Mouse (Mus musculus): Measurements from ENCODE around the gene Ltbp1.

Ltbp1 gene

DNA sequence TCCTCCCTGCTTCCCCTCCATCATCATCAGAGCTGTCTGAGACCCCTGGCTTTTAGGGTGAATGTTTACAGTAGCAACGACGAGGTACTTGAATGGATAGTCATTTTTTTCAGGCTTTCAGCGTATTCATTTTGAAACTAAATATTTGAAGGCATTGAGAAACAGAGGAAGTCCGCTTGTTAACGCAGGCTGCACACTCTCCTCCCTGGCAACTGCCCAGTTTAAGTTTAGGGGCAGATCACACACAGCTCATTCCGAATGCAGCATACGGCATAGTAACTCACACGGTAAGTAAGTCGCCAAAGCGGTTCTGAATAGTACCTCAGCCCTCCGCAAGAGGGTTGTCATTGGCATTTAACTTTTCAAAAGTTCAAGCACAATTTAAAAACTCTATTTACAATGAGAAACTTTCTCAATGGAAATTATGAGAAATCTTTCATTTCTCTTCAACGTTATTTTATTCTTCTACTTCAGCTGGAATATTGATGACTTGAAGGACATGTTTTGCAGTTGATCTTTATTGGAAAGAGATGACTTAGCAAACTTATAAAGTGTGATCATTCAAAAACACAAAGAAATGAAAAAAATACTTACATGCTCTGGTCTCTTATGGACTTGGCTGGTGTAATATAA is 175.7 kb downstream of the Ltbp1 start:
- no peak for DNase-seq

DNA sequence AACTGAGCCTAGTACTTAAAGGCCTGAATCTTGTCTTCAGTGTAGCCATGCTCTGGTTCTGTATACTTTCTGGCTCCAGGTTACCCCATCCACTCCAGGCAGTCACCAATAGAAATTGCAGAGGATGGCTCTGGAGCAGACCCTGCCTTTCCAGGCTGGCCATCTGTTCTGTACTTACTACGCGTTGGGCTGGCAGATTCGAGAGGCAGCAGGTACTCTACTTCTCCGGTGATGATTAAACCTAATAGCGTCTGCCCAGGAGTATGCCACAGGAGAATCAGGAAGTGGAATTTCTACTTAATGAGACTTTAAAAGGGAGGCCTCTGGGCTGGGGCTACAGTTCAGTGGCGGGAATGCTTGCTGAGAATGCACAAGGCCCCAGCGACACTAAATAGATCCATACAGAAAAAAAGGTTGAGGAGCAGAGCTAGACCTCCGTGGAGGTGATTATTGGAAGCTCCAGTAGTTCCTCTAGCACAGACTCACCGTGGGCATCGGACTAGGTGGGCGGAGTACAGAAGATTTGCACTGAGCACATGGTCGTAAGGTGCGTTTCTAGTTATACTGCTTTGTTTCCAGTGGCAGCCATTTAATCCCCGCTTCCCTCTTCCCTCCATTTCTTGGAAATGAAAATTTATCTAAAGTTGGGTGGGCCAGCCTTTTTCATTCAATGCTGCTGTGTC is 177.1 kb downstream of the Ltbp1 start:
- DNase-seq: no peak

DNA sequence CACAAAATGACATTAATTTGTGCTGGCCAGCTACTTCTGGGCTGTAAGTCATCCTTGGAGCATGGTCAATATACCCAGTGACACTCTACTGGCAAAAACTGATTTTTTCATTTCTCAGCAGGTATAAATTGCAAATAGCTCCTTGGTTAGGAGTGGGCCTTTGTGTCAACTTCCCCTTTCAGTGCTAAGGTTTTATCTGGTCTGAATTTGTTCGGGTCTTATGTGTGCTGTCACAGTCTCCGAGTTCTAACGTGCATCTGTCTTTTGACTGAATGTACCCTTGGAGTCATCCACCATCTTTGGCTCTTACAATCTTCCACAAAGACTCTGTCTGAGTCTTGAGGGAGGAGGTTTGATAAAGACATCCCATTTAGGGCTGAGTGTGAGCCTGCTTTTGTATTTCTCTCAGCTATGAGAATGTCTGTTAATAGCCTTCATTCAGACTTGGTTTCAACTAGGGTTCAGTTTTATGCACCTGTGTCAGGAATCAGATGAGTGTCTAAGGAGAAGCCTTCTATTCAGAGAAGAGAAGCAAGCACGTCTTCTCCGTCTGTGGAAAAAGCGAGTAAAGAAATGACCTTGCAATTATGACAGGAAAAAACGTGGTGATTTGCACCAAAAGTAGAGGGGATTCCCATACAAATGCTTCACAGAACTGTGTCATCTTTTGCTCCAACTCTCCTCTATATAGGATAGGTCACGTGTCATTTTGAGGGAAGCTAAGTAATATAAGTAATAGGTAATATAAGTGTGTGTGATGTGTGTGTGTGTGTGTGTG is 181.6 kb downstream of the Ltbp1 start:
- no peak for DNase-seq

DNA sequence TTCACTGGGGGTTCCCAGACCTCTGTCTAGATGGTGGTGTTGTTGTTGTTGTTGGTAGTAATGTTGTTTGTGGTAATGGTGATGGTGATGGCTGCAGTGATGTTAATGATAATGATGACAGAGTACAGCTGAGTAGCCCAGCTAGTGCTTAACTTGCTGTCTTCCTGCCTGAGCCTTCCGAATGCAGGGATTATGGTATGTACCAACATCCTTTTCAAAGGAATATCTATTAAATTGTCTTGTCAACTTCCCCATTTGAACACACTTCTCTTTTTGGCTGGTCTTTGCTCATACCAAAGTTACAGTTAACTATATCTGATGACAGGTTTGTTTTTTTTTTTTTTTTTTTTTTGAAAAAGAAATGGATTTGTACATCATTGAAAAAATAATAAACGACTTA is 191.6 kb downstream of the Ltbp1 start:
- no peak for DNase-seq

DNA sequence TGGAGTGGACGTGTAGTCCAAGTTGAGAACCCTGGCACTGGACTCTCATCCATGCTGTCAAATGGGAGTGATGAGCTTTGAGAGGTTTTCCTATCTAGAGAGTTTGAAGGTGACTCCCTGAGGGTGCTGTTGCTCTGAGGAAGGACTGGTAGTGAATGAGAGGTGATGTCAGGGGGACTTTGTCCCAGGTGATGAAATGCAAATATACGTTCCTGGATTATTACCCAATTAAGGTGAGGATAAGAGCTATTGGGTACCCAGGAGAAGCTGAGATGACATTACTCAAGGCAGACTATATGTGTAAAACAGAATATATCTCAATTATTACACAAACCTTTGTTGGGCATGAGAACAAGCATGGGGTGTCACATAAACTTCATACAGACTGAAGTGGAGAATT is 193.4 kb downstream of the Ltbp1 start:
- no peak for DNase-seq

DNA sequence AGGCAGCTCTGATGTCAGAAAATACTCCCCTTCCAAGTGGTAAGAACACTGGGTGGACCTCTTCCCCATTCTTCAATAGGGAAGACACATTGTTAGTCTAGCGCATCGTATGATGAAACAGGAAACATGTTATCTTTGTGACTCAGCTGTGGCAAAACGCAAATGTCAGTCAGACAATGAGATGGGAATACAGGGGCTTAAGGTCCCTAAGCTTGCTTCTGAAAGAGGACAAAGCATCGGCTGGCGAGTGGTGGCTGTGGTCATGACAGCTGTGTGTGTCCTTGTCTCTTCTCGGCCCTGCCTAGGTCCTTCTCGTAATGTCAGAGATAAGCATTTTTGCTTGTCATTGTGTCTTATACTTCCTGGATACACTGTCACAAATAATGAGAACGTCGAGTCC is 194.3 kb downstream of the Ltbp1 start:
- no peak for DNase-seq

DNA sequence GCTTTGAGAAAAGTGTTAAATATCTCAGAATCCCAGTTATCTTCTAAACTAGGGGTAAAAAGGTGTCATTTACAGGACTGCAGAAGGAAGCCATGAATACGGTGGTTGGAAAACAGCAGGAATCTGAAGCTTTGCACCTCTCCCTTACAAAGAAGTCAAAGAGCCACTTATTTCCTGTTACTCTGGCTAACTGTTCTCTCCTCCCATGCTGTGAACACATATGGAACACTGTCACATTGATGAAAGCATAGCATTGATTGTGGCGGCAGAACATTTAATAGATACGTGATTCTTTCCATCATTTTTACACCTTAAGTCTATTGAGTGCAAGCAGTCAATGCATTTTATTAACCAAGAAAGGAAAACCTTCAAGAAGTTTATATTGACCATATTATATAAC is 196.9 kb downstream of the Ltbp1 start:
- no peak for DNase-seq

DNA sequence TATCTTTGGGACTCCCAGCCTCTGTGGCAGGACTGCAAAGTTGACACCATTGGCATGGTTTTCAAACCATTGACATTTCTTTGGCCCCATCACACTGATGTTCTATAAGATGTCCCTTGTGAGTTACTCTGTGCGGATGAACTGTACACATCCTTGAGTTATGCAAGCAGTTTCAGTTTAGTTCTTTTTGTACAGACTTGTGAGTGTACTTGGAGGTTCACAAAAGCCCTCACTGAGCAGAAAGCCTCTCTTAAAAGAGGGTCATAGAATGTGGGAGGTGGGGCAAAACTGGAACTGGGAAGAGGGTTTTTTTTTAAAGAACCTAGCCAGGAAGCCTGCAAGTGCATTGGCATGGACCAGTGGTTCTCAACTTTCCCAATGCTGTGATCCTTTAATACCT is 198.7 kb downstream of the Ltbp1 start:
- DNase-seq: no peak

DNA sequence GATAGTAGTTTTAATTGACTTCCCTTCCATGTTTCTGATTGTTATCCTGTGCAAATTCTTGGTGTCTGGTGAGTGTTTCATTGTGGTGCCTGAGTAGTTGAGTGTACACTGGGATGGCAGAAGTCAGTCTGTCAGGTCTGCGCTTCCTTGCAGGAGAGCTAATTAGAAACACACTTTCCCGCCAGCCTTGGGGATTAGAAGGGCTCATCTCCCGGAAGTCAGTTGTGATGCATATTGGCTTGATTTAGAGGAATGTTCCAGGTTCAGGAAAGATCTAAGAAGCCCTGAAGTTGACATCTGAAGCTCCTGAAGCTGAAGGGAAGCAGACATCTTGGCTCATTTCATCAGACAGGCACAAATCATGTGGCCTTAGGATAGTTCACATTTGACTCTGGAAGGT is 200.9 kb downstream of the Ltbp1 start:
- no peak for DNase-seq

DNA sequence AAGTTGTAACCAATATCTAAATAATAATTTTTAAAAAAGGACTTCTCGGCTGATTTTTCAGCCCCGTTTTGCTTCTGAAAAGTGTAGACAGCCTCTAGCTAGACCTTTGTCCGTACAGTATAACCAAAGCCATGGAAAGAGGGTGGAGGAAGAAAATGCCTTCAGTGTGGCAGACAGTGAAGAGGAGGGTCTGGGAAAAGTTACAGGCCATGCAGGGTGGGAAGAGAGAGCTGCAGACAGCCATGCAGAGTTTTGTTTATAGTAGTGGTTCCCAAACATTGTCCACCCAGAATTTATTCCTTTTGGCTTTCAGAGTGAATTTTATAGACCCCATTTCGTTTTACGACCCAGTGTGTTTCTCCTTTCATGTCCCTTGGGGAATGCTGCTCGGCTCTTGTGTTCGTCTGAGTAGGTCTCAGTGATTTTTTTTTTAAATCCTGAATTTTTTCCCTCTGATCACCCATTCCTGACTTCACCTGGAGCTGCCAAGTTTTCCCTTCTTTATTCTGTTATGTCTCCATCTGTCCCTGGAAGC is 202.9 kb downstream of the Ltbp1 start:
- DNase-seq: no peak

DNA sequence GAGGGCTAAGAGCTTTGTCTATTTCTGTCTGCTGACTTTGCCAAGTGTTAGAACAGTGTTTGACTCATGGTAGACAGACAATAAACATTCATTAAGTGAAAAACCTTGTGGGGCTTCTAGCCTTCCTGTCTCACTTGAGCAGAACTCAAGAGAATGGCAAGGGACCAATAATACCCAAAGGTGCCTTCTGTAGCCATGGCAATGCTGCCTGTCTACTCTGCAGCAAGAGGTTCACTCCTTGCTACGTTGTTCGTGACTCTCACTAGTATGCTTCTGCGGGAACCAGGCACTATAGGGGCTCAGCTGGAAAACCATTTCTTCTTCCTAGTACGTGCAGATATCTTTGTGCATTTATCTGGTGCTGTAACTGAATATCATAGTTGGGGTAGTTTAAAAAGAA is 205.2 kb downstream of the Ltbp1 start:
- no peak for DNase-seq

DNA sequence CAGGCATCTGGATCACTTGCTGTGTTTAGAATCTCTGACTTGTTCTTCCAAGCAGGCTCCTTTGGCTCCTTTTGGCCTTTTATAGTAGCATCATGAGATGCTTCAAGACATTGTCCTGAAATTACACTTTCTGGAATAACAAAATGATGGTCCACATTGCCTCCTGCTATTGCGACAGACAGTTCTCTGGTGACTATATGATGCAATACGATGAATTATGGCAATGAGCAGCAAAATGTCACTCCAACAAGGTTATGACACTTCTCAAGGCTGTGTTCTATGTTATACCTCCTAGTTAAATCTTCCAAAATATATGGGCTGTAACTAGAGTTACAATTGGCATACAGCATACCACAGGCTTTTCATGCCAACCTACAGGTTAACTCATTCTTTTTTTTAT is 211.0 kb downstream of the Ltbp1 start:
- no peak for DNase-seq

DNA sequence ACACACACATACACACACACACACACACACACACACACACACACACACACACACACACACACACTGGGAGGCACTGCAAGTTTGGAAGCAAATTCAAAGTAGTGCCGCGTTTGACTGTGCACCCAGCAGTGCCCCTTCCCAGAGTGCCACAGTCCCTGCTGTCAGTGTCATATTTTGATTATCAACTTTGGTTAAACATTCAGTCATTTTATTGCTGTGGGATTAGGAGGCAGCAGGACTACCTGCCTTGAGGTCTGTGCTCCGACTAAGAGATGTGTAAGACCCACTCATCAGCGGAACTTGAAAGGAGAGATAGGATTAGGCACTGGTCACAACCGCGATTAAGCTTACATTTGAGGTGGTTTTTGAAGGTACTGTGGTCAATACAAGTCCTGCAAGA is 213.3 kb downstream of the Ltbp1 start:
- no peak for DNase-seq

DNA sequence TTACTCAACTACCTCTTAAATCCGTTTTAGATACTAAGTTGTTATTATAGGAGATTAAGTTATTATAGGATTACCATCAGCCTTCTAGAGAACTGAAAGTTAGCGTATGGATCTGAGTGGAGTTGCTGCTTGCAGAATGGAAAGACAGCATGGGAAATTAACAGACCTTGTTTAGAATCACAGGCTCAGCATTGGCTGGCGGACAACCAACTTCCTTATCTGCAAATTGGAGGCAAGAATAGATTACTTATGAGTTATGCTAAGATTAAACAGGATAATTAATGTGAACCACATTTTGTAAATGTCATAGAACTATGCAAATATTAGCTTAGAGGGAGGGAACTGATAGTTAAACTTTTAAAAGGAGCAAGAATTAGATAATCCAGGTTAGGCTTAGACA is 223.0 kb downstream of the Ltbp1 start:
- no peak for DNase-seq

DNA sequence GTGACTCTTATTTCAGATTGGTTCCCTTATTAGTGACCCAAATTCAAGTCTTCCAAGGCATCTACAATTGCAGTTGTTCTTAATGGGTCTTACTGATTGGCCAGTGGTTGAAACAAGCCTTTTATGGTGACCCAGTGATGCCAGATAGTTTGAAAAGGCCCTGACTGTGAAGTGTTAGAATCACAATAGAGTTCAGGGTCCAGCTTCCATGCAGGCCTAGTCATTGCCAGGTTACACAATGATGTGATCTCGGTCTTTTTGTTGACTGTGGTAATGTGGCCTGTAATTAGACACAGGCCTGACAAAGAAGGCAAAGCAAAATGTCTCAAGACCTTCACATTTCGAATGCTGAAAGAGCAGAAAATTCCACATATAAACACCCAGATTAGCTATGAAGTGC is 227.8 kb downstream of the Ltbp1 start:
- no peak for DNase-seq

DNA sequence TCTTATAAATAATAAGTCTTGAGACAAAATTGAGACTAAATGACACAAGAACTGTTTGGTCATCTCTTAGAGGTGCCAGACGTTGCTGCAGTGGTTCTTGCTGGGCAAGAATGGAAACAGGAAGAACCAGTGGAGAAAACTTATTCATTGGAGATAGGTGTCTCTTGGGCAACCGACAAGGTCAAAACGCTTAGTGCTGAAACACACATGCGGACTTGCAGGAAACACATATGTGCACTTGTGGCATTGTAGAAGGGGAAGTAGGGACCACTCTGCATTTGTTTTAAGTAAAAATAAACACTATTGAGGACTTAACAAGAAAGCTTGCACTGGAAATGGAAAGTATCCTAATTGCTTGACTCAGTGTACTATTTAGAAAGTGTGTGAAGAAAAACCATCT is 228.6 kb downstream of the Ltbp1 start:
- no peak for DNase-seq

DNA sequence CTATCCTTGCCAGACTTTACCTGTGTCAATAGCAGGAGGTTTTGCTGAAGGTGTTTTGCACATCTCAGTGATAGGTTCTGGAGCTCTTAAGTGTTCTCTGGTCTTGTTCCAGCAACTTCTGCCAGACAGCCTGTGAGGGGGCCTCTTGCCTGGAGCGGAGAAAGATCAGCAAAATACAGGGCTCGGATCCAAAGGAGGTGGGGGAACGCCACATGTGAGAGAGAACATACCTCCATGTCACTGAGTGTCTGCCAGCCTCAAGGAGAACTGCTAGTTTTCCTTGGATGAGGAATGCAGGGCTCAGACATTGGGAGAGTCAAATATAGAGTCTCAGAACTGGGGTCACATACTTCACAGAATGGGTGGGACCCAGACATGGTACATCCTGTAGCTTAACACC is 230.4 kb downstream of the Ltbp1 start:
- DNase-seq: no peak

DNA sequence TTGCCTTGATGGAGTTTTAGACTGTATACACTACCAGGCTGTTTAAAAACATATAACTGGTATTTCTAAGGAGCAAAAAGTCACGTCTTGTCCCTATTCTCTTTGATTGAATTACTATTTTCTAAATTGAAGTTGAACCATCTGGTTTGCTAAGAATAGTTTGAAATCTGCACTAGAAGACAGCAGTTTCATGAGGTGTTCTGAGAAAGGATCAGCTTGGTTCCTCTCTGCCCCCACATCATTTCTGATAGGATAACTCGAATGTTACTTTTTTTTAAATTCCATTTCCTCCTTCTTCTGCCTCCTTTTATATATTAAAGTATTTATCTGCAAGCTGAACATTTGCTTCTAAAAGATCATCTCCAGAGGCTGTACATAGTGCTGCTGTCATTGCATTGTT is 231.2 kb downstream of the Ltbp1 start:
- DNase-seq: no peak

DNA sequence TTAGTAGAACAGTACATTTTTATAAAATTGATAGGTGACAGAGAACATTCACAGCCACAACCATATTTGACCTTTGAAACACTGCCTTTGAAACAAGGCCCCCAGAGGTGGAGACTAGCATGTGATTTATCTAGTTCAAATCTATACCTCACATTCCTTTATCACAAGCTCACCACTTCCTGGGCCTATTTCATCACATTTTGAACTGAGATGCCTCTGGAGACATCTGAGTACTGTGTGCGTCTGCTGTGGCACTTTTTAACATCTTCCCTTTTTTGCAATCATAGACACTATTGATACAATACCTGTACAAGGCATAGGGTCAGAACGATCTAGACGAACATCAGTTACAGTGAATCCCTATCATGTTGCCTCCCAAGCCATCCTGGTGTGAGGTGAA is 232.1 kb downstream of the Ltbp1 start:
- no peak for DNase-seq

DNA sequence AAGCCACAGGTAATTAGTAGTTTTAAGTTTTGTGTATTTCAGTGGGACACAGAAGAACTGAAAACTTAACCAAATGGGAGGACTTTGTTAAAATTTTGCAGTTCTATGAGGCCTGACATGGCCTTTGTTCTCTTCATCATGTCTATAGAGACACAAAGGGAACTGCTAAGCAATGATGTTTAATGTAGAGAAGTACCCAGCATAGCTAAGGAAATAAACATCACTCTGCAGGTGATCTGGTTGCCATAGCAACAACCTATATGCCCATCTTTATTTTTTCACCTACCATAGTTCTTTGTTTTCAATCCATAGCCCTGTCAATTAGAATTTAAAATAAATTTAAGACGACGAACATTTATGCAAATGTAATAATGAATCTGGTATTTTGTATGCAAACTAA is 233.3 kb downstream of the Ltbp1 start:
- no peak for DNase-seq

DNA sequence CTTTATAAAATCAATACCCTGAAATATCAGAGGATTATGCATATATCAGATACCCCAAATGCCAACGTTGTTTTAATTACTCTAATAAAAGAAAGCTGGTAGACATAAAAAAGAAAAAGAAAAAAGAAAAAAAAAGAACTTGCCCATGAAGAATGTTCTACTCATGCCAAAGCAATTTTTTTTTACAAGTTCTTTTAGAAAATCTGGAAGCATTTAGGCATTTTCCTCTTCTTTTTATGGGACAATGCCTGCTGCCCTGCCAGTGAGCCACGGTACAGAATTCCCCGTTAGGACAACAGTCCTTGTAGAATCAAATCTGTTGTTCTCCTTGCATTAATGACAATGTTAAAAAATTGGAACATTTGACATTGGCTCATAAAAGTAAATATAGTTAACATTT is 234.2 kb downstream of the Ltbp1 start:
- DNase-seq: no peak

DNA sequence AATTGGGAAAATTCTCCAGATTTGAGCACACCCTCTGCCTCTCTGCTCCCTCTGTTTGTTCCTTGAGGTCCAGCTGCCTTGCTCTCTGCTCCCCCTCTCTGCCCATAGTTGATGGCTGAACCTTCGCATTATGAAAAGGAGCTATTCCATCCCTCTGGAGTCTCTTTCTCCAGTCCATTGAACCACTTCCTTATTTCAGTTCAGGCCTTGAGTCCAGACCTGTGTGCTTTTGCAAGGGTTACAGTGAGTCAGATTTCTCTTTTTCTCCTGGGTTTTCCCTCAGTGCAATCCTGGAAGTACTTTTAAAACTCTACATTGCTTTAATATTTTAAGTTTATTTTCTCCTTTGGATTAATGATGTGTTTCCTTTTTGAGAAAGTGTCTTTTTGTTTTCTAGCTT is 236.7 kb downstream of the Ltbp1 start:
- no peak for DNase-seq

DNA sequence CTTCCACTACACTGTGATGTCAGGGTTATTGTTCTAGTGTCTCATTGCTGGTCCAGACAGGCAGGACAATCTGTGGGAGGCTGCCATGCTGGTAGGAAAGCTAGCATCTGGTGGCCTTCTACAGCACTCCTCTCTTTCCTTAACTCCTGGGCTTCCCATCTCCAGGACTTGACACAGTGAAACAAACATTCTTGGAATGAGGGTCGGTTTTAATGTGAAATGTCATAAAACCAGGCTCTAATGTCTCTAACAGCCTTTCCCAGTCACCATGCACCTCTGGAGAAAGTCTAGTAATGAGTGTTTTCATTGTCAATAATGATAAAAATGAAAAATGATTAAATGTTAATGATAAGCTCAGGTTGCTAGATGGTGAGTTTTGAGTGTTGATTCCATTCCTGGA is 237.9 kb downstream of the Ltbp1 start:
- no peak for DNase-seq

DNA sequence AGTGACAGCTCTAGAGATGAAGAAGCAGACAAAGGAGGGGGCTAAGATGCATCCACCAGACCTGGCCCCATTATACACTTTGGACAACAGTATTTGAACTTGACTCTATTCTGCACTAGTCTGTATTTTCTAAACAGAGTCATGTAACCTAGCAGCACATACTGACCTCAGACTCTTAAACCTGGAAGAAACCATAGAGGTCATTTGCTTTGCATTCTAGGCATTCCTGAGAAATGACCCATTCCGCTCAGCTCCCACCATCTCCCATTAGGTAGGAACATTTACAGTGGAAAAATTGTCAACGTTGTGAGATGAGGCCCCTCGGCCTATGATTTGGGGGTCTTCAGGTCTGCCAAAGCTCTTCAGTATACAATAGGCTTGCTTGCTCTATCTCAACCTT is 238.8 kb downstream of the Ltbp1 start:
- no peak for DNase-seq

All from thymus, postnatal 25 days (tissue).